Mouse (Mus musculus) retina, postnatal 7 days (tissue): ENCODE measurements at regions not wholly inside any gene's neighbourhood (a gene's known extent, or its start where the extent isn't known, plus 50 kb on each side); places are given as distances from the start of the nearest gene placed in this dataset.

Experiments
- DNase-seq: peaks from one replicate; pipeline ENCODE4 v3.0.0-alpha.2; 2012; ENCODE audit warnings: low read depth, low spot score

DNA sequence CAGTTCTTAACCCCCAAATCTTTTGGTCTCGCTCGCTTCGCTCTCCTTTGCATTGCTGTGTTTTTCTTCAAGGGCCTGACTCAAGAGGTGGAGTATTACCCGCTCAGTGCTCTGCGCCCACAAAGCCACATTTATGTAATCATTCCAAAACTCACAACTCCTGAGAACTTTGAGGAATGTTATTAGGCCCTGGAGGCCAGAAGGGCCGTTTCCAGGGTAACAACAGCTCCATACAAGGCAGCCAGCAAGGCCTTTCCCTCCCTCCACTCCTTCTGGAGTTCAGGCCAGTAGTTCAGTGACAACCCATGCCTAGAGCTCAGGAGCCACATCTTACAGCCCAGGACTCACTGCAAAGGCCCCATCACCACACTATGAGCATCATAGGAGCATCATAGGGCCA, 365.1 kb downstream of the Bcor start:
- DNase-seq: no peak

DNA sequence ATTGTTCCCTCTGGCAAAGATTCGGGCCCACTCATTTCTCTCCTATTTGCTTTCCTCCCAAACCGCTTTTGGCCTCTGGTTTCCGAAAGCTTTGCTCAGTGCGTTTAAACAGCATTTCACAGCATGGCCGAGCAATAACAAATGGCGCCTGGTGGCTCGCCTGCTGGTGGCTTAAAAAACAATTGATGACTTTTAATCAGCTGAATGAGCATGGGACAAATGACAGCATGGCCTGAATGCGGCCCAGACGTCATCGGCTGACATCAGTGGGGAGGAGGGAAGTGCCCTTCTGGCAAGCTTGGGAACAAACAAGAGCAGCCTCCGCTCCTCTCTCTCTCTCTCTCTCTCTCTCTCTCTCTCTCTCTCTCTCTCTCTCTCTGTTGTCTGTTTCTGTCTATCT, 362.3 kb downstream of the Bcor start:
- no peak for DNase-seq

DNA sequence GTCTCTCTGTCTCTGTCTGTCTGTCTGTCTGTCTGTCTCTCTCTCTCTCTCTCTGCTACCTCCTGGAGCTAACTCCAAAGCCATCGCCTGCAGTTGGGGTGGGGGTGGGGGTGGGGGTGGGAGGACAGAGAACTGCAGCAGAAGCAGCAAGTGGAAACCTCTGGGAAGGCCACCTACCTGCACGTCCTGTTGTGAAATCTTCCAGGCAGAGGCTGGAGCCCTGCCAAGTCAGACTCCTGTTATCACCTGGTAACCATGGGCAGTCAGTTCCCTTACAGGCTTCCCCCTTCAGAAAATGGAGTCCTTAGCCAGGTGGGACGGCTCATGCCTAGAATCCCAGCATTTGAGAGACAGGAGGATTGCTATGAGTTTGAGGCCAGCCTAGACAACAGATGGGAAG, 361.8 kb downstream of the Bcor start:
- no peak for DNase-seq

DNA sequence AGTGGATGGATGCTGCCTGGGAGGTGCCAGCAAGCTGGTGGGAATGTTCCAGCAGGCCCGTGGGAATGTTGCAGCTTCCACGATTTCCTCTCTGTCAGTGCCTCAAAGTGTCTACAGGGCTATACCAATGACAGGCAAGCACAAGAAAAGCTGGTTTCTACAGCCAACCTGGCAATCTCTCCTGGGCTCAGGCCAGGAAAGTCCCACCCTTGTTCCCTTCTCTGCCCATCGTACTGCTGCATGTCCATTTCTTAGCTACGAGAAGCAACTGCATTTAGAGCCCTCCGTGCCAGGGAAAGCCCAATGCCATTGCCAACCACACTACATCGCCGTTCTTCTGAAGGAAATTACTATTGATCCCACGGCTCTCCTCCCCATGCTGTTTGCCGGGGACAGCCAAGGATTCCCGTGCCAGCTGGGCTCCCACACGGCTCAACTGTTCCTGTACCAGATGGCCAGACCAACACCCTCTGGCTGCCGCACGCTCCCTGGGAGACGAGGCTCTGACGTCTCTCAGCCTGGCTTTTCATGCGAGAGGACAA, 359.7 kb downstream of the Bcor start:
- no peak for DNase-seq

DNA sequence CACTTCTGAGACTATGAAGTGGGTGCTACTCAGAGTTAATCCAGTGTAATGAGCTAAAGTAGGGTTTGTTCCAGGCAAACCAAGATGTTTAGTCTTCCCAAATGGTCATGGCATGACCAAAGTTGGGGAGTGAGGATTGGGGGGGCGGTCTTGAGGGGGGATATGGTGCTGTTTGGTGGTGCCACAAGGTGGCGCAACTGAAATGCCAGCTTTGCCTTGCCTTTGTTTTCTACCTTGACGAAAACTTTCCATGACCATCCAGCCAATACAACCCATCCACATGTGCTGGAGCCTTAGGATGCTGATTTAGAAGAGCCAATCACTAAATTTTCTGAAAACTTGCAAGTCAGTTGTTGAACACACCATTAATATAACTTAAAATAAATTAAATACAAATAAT, 358.9 kb downstream of the Bcor start:
- no peak for DNase-seq

DNA sequence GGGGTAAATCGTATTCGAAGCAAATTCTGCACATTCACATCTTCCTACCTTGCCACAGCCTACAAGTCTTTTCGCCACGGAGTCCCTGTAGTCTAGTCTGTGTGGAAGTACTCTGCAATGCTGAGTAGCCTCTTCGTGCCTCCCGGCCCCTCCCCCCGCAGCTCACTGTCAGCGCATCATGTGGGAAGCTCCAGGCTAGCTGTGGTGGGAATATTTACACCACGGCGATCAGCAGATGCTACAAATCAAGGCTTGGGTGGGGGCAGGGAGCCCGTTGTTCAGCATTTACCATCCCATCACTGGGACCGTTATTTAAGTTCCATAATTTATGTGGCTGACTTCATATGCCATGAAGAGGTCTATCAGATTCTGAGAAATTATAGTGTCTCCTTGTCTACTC, 358.5 kb downstream of the Bcor start:
- DNase-seq: no peak

DNA sequence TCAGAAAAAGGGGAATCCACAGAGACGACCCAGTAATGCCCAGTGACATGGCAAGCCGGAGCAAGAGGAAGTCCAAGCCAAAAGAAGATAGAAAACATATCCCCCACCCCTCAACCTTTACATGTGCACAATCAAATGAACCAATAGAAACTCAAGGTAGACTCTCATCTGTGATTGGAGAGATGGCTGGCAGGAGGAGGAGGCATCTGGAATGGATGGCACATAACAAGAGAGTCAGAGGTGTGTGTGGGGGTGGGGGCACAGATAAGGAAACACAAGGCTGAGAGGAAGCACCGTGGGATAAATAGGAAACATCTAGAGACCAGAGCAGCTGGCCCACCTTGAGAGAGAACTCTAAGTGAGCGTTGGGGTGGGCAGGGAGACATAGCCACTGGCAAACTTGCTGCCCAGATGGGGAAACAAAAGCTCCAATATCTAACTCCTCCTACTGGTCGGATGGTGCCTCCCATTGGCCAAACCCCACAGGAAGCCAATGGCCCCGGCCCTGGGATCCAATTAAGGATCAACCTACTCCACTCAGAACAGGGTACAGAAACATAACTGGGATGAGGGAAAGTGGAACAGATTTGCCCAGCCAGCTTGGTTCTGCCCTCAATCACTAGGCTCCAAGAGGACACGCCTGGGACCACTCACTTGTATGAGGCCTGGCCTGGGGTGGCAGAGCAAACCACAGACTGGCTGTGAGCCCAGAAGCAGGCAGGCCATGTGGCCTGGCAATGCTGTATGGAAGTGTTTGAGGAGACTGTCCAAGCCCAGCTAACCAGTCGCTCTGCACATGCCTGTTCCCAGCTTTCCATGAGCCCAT, 357.9 kb downstream of the Bcor start:
- DNase-seq: no peak

DNA sequence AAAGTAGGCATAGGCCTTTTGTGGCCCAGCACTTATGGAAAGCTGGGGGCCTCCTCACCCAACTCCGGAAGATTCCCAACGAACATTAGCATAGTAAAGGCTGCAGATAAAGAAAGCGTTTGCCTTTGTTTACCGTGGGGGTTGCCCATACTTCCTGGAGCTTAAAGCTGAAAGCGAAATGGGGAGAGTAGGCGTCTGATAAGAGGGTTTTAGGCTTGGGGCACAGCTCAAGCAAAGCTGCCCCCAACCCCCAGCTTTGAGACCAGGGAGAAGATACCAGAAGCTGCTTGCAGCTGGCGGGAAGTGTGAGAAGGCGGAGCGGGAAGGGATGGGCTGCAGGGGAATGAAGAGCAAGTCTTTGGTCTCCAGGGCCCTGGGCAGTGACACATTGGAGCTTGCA, 356.9 kb downstream of the Bcor start:
- no peak for DNase-seq

DNA sequence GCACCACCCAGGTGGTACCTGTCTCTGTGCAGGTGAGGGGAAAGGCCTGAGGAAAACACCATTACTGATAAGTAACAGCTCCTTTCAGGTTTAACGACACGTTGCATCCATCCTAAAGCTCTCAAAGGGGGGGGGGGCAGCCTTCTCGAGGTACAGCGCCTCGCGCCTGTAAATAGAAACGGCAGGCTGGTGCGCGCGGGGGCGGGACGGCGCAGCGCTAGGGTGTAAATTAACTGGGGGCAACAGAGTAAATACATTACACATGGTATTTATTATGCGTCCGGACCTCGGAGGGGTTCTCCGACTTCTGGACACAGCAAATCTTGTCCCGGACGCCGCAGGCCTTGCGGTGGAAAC, 353.3 kb downstream of the Bcor start:
- DNase-seq: no peak

DNA sequence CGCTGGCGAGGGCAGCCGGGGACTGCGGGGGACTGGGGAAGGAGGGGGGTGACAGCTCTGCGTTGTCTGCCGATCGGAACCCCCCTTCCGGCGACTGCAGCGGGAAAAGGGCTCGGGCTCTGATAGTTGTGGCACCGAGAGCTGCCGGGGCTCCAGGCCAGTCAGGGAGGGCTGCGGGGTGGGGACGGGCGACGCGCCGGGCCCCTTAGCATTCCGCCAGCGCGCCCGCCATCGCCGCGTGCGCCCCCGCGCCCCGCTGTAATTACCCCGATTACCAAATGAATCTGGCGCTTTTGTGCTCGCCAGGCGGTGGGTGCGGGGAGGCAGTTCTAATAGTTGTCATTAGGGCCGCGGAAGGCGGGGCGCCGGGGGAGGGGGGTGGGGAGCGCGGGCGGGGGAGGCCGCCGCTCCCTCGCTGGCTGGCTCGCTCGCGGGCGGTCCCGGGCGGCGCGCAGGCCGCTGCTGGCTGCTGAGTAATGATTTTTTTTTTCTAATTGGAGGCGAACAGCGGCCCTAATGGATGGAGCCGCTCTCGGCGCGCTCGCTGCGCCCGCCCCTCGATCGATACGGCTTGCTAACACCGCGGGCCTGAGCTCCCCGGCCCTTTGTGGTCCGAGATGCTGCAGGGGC, 352.8 kb downstream of the Bcor start:
- DNase-seq: no peak

DNA sequence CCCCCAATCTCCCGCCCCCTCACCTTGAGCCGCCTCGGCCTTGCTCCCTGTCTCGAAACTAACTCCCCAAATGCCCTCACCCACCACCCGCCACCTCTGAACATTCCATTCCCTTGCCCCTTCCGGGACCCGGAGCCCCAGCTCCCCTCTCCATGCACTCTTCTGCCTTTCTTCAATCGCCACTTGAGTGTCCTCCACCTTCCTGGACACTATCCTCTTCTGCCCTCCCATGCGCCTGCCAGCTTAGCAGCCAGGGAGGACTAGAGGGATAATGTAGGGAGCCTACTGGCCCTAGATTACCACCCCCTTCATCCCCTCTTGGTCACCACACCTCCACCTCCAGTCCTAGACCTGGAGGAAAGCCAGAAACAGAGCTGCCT, 352.3 kb downstream of the Bcor start:
- no peak for DNase-seq

DNA sequence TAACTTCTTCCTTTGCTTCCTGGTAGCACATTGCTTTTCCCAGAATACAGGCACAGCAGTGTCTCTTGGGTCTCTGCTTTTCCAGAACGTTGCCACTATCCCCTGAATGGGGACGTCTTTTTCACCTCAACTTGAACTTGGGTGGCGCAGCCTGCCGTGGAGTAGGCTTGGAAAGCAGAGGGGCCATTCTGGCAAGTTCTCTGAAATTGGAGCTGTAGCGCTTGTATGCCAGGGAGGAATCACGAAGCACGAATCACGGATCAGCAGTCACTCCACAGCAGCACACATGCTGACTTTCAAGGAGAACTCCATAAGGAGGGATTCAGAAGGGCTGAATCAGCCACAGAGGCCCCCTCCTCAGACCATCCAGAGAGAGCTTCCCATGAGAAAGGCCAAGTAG, 351.2 kb downstream of the Bcor start:
- DNase-seq: no peak

DNA sequence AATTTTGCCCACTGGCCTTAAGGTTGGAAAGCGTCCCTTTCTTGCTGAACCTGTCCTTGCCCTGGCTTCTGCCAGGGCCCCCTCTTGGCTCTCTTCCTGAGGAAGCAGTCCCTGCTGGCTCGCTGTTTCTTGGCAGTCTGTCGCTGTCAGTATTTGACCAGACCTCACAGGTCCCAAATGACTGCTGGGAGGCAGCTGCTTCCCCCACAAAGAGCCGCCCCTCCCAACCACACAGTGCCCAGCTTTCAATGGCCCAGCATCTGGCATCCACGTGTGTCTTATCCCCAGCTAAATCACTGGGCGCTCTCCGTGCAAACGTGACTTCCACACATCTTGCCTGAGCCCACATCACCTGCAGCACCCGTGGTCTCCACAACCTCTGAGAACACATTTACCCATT, 345.3 kb downstream of the Bcor start:
- no peak for DNase-seq

DNA sequence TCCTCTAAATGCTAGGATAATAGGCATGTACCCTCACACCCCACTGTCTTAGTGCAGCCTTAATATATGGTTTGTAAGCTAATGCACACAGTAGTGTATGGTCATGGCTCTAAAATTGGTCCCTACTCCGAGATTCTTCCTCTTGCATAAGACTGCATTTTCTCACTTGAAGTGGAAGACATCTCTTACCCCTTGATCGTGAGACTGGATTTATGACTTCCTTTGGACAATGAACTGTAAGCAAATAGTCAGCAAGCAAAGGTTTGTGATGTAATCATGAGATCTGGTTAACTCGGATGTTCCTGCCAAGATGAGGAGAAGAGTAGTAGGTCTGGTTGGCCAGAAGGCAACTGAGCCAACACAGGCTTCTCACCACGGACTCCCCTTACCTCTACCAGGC, 344.3 kb downstream of the Bcor start:
- no peak for DNase-seq

DNA sequence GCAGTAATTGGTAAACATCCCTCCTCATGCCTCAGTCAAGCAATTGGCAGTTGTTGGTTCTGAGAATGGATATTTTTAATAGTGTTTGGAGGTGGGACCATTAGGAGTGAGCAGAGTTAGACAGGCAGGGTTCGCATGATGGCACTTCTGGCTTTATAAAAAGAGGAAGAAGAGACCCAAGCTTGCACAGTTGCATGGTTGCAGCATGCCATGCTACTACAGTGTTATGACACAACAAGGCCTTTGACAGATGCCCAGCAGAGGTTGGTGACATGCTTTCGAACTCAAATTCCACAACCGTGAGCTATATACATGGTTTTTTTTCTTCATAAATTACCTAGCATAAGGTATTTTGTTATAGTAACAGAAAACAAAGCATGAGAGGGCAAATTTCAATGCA, 341.5 kb downstream of the Bcor start:
- DNase-seq: no peak

DNA sequence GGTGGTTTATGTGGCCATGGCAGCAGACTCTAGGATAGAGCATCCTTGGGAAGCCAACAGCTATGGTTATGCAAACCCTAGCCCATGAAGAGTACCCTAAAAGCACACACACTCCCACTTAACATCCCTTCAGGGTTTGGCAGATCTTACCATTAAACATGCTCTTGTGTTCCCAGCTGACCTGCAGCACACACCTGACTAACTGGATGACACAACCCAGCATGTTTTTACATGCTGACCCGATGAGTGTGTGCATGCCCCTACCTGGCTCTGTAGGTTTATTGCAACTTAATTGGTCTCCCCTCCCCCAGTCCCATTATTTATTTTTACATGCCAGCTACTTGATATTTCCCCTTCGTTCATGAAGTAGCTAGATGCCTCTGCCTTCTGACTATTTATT, 339.0 kb downstream of the Bcor start:
- no peak for DNase-seq

DNA sequence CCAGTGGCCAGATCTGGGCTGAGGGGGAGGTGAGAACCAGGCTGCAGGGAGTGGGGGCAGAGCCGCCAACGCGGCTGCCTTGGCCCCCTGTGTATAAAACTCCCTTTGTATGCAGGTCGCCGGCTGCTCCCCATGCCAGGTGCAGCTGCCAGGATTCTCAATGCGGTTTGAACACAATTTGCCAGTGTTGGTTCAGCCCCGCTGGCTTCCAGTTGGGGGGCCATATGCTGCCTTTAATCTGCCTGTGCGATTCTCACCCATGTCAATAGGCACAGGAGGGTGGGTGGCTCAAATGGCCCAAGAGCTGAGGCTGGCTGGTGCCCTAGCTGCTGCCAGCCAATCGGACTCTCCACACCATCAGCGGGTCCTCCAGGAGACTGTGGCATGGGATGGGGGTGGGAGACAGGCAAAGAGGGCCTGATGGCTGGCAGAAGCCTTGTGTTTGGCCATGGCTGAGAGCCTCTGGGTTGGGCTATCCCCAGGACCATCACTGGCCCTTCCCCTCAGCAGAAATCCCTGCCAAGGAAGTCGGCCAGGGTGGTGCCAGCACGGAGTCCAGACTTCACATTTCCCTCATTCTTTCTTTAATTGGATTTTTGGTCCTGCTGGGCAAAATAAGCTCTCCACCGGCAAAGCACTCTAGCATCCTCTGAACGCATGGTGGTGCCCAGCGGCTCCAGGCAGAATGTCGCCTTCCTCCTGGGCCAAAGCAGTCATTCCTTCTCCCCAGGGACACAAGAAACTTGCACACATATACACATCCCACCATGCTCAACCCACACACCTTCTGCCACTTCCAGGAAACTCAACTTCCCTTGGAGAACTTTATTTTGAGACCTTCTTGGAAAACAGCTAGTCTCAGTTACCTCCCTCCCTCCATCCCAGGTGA, 338.0 kb downstream of the Bcor start:
- DNase-seq: no peak

DNA sequence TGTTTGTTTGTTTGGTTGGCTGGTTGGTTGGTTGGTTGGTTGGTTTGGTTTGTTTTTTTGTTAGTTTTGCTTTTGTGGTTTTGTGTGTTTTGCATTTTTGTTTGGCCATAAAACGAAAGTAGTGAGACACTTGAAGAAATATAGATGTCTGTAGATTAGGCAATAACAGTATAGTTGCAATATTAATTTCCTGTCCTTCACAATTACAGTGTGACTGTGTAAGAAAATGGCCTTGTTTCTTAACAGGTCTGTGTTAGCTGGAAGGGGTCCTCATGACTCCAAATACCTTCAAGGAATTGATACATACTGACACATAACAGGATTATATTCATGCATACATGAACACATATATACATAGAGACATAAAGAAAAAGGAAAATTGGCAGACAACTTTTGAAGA, 334.2 kb downstream of the Bcor start:
- no peak for DNase-seq

DNA sequence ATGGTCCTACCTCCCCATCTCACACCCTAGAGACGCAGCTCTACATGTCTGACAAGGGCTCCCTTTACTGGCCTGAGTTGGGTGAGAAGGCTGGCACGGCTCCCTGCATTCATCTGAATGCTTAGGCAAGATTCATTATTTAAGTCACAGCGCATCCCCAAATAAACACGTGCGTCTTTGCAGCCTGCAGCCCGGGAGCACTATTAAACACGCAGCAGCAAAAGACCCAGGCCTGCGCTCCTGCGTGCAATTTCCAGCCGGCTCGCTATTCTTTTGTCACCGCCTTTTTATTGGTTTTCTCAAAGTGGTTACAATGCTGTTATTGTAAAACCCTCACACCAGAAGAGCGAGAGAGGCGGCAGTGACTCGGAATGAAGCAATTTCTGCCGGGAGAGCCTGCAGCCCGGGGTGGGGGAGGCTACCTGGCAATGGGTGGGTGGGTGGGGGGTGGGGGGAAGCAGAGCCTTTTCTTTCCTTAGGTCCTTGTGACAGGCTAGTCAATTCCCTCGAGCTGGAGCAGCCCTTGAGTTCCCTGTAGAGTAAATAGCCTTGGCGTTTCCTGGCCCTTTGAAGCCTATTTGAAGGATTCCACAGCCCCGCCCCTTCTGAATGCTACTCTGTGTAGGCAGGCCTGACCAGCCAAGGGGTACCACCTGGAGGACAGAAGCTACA, 333.3 kb downstream of the Bcor start:
- no peak for DNase-seq

DNA sequence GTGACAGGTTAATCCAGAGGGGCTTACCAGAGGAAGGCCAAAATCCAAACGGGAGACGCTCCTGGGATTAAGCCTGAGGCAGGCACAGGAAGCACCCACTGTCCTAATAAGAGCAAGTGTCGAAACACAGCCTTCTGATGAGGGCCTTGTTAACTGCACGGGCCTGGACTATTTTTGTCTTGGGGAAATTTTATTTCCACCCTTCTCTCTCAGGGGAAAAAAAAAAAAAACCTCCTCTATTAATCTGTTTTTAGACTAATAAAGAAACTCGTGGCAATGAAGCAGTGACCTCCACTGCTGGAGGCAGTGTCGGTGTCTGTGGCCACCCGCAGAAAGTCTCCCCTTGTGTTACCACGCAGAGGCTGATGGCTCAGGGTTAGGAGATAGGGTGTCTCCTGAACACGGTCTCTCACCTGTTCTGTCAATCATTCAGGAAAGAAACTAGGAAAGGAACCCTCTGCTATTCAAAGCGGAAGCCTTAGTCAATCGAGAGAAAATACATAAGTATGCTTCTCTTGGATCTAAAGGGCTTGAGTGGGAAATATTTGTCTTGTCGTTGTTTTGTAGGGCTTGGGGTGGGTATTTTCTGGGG, 330.6 kb downstream of the Bcor start:
- no peak for DNase-seq

DNA sequence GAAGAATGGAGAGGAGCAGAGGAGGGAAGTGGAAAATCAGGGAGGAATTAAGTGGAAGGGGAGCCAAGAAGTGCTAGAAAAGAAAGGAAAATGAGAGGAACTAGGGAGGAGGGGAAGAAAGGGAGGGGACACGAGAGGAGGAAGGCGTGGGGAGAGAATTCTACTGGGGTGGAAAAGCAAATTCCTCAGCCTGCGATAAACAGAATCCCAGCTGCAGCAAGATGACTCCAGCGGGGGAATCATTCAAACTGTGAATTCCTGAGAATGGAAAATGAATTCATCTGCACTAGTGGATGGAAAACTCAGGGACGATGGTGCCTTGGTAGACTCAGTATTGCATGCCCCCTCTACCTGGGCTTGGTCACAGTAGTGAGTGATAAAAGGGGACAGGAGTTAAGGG, 322.6 kb downstream of the Bcor start:
- no peak for DNase-seq
